Mouse (Mus musculus) left cerebral cortex, postnatal 25 days (tissue): ENCODE data around the gene Pik3c2g. TPM values are rescaled to one million over a fixed set of nuclear protein-coding genes. Genes with fewer than 3 reads are reported as not detected.
"Not testable (repeated sequence)": the region's sequence is repeated elsewhere in the genome, so short reads cannot be mapped to it uniquely, and the experiment has no call there.

ENCODE experiments used
- DNase-seq, 2 experiments: peaks; one replicate each; pipeline ENCODE4 v3.0.0; 2022; ENCODE audit warnings: low spot score in 2 of 2, mixed read lengths in 1 of 2
- intact Hi-C: fragments of 180-260 bp; cut with DNase I; formaldehyde crosslinking; loops from one replicate; pipeline ENCODE4 v1.15.1; 2025
- total RNA-seq, 2 experiments: library from RNA; stranded (reverse); gene quantifications; 2 replicates each; pipeline ENCODE4 v1.2.3; 2021

The Pik3c2g gene
- total RNA-seq, 2 experiments from 2014 or later: 0.23 TPM; not detected in 1

DNA sequence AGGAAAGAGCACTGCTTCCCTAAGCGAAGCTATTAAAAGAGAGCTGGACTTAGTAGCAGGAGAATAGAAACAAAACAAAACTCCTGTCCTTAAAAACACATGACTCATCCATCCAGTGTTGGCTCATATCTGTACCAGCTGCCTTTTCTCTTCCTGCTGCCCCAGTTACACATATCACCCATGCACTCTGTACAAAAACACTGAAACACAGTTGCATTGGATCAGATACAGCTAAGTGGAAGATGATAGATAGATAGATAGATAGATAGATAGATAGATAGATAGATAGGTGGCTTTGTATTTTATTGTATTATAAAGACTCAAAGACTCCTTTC, 291.3 kb downstream of the Pik3c2g start:
- intact Hi-C loops: loop anchor here (5.0 kb wide), 1 partner anchor 104 kb away; no protein-coding TSS in a partner anchor
- DNase-seq: peak in 1 of 2 experiments; percentile 60

DNA sequence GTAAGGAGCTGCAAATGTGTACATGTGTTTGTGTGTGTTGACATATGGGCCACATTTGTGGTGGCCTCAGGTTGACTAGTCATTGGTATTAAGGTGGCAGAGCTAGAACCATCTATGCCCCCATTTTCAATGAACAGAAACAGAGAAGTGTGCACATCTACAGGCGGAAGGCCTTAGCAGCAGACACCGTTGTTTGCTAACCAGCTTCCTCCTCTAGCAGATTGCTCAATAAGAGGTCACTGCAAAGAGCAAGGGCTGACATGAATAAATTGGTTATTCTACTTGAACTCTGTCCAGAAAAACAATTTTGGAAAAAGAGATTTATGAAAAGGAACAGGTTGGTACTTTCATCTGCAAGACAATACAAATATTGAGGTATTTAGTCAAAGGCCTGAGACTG, 295.1 kb downstream of the Pik3c2g start:
- intact Hi-C loops: no loop called here
- no peak for DNase-seq

DNA sequence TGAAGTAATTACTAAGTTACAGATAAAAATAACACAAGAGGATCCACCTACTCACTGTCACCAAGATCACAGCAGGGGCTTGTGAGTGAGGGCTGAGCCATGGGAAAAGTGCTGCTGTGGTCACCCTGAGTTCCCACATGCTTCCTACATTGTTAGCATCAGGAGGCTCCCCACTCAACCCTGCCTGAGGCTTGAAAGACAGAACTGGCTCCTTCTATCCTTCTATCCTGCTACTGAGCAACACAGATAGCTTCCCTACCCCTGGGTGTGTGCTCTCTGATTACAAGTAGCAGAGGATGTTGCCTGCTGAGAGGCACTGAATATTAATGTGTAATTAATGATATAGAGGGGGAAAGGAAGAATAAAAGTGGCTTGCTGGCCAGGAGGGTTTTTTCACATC, 300.2 kb downstream of the Pik3c2g start:
- intact Hi-C loops: no loop called here
- DNase-seq: no peak

DNA sequence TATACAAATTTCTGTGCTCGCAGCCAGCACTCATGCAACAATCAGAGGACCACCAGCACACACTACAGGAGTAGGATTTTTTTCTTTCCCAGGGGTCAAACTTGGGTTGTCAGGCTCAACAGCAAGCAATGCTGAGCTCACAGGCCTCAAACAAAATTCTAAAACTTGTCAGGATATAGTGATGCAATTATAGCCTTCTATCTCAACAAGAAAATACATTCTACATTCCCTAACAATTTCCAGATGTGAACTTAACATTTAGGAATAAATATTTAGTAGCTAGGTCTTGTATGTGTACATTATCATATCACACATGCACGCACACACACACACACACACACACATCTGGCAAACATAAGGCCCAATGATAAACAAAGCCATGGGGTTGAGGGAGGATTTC, 308.6 kb downstream of the Pik3c2g start:
- intact Hi-C loops: no loop called here
- no peak for DNase-seq

DNA sequence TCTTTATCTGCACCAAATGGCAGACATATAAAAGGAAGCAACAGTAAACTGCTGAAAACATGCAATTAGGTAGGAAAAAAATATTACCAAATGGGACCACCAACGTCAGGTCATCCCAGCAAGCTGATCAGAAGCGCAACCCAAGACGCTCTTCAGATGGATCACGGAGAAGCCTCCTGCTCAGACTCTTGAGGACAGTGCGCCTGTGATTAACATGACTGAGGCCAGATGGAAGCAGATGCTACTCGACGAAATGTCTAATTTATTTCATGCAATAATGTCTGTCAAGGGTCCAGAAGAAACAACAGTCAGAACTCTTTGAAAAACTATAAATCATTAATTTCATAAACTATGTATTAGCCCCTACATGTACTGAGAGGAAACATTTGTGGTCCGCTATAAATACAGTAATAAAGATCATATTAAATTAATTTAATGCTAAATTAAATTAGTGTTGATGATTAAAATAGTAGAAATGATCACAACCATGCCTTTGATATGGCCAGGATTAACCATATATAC, 312.7 kb downstream of the Pik3c2g start:
- intact Hi-C loops: no loop called here
- no peak for DNase-seq

DNA sequence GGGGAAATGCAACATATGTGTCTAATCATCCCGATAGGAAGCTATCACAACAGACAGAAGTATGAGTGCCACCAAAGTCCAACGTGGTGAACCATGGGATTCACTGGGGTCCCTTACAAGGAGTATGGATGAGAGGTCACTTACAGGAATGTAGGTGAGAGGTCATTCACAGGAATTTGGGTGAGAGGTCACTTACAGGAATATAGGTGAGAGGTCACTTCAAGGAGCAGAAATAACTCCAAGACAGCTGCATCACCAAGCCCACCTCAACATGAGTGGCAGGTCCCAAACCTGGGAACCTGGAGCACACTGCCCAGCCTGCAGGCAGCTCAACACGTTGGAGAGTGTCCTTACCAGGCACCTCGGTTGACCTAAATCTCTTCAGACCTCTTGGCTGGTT, 314.8 kb downstream of the Pik3c2g start:
- intact Hi-C loops: no loop called here
- no peak for DNase-seq

DNA sequence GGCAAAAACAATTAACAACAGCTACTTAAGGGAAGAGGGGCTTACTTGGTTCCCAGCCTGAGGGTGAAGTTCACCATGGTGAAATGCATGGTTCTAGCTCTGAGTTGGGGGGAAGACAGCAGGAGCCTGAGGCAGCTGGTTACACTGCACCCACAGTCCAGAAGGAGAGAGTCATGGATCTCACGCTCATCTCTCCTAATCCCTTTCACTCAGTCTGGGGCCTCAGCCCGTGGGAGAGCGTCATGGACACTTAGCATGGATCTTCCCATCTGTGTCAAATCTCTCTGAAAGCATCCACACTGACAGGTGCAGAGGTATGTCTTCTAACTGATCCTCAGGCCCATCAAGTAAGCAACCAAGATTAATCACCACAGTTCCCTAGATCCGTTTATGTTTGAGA, 320.1 kb downstream of the Pik3c2g start:
- DNase-seq: no peak
- intact Hi-C loops: no loop called here

DNA sequence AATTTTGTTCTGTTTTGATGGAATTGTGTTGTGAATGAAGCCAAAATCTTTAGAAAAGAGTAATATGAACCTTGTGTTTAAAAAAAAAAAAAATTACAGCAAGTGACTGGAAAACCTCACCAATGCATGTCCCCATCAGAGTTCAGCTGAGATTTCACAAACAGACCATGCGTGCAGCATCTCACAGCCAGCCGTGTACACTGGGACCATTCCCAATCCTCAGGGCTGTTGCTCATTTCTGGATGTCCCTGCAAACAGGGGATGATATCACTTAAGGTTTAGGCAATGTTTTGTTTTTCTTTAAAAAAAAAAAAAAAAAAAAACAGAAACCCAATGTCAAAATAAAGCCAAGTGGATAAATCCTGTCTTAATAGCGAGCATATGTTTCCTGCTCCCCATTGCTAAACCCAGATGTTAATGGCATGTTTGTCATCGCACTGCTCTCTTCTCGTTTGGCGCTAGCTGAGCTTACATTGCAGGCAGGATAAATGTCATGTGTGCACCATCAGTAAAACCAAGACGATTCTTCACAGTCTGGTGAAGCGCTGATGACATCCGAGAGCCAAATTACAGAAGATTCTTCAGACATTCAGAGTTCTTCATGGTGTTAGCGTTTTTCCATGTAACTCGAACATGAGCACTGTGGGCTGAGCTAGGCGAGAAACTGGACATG, 322.1 kb downstream of the Pik3c2g start:
- no peak for DNase-seq
- intact Hi-C loops: no loop called here

DNA sequence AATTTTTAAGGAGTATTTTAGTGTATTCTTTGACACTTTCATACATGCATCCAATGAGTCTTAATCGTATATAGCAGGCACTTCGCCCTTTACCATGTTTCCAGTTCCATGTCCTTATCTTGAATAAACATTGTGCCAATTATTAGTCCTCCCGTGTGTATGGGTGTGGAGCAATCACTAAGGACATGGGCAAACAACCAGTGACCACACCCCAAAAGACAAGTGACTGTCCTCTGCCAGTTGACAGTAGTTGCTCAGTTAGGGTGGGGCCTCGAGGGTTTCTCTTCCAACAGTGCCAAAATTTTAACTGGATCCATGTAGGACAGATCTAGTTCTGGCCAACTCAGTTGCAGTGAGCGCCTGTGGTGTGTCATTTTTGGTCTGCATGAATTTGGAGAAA, 341.7 kb downstream of the Pik3c2g start:
- DNase-seq: no peak
- intact Hi-C loops: no loop called here

DNA sequence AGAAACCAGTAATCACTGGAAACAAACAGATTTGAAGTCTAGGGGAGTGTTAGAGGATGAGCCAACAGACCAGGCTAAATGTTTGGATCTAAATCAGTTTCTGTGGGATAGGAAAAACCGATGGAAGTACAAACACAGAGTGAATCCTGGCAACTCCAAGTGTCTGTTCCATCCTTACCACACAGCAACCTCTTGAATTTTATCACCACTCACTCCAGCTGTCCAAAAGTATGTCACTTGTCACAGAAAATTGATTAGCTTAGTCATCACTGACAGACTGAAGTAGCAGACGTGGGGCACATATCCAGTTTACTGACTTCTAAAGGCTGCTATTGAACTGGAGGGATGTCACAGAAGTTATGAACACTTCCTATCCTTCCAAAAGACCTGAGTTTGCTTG, 347.8 kb downstream of the Pik3c2g start:
- intact Hi-C loops: no loop called here
- DNase-seq: no peak

DNA sequence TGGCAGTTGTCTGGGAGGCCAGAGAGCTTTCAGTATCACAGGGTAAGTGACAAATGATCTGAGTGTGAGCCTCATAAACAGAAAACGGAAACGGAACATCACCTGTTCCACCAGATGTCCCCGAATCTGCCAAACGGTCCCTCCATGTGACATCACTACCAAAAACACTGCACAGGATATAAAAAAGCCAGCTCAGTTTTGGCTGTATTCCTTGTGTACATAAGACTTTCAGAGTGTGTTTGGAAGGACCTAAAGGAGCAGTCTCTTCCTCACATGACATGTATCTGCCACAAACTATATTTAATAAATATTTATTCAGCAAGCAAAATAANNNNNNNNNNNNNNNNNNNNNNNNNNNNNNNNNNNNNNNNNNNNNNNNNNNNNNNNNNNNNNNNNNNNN, 350.6 kb downstream of the Pik3c2g start:
- DNase-seq, intact Hi-C loops: not testable (repeated sequence)

DNA sequence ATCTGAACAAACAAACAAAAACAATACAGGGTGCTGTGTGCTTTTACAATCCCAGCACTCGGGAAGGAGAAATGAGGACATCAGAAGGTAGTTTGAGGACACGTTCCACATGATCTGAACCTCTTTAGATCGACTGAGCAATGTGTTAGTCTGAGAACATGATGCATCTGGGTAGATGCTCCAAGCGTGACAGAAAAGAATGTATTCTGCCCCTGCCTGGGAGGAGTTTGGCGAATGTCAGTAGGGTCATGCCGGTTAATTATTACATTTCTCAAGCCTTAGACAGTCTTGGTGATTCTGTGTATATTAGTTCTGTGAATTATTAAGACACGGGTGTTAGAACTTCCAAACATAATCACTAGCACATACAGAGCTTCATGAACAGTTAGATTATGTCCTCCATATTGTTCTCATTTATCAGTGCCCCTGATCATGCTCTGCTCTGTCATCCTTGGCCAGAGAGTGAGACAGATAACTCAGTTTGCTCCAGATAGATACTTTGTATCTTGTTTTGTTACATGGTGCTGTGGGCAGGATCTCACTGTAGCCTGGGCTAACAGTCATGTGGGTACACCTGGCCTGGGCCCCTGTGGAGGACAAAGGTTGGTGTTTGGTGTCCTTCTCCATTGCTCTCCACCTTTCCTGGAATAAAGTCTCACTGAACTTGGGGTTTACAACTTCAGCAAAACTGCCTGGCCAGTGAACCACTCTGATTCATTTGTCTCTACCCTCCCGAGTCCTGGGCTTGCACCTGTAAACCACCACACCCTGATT, 360.3 kb downstream of the Pik3c2g start:
- intact Hi-C loops: no loop called here
- no peak for DNase-seq

DNA sequence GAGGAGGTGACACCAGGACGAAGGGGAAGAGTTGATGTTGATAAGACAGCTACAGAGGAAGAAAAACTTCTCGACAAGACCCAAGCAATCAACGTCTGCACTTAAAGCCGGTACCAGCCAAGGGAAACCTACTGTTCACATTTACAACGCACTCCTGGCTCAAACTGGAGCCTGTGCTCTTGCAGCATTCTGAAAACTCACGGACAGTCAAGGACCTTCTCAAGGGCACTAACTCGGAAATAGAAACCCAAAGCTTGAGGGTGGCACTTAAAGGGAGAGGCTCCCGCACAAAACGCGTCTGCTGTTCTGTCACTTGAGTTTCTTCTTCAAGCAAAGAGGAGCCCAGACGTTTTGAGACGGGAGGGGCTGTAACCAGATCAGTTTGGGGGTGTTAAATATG, 366.6 kb downstream of the Pik3c2g start:
- intact Hi-C loops: no loop called here
- no peak for DNase-seq

DNA sequence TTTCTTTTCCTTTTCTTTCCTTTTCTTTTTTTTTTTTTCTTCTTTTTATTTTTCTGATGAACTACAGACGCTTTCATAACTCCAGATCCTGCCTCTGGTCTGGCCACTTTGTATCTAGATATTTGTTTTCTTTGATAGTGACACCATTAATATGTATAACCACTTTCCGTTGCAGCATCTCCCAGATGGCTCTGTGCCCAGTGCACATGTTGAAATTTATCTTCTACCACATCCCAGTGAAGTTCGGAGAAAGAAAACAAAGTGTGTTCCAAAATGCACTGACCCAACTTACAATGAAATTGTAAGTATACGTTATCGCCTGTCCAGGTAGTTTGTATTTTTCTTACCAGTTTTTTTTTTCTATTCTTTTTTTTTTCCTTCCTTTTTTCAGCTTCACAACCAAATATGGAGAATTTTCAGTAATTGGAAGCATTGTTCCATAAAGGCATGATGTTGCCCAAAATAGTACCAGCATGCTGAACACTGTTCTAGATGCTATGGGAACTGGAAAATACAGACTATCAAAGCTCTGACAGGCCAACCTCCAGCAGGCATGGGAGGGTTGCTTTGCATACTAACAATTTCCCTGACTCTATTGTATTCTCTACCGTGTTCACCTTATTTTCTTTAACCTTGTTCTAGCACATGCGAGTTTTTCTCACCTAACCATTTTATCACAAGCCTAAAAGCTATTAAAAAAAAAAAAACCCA, 370.7 kb downstream of the Pik3c2g start:
- intact Hi-C loops: no loop called here
- DNase-seq: peak in 1 of 2 experiments; percentile 14

DNA sequence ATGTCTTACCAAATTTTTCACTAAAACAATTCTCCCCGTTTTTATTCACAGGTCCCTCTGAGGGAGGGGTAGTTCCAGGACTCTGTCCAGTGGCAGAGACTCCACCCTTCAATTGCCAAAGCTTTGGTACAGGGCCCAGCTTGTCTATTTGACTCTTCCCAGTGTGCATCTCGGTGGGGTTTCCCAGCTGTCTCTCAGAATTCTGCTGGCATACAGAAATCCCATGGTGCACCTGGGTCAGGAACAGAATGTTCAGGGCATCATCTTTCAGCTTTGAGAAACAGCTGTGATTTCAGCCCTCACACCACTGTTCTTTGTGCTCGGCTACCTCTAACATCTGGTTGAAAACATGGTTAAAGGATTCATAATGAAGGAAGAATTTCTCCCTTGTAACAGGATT, 376.8 kb downstream of the Pik3c2g start:
- DNase-seq: no peak
- intact Hi-C loops: no loop called here

DNA sequence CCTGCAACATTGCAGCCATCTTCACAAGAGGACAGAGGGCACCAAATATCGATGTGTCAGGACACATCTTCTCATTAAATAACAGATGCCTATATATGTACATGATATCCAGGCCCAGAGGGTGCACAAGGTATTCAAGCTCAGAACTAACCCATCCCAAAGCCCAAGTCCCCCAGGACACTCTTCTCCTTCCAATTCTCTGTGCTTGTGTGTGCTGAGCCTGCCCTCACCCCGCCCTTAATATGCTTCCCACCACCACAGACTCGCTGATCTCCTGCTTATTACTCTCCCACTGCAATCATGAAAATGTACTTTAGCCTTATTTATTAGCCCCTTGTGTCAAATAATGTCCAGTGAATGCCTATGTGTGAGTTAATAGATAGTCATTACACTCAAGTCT, 377.9 kb downstream of the Pik3c2g start:
- intact Hi-C loops: no loop called here
- DNase-seq: no peak

DNA sequence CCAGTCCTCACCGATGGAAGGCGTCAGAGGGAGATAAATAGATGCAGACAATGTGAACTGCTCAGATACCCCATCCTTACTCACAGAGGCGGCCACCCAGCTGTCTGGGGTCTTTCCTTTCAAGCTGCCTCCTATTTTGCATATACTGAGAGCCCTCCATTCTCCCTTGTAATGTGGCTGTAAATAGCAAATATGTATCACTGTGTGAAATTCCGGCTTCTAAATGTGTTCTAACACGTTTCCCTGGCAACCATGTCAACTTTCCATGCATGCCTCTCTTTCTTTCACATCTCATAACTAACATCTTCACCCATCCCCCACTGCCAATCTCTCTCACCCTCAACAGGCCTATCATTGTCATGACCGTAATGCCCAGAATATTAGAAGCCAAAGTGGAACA, 379.7 kb downstream of the Pik3c2g start:
- peak in 1 of 2 experiments; percentile 49 for DNase-seq
- intact Hi-C loops: no loop called here

DNA sequence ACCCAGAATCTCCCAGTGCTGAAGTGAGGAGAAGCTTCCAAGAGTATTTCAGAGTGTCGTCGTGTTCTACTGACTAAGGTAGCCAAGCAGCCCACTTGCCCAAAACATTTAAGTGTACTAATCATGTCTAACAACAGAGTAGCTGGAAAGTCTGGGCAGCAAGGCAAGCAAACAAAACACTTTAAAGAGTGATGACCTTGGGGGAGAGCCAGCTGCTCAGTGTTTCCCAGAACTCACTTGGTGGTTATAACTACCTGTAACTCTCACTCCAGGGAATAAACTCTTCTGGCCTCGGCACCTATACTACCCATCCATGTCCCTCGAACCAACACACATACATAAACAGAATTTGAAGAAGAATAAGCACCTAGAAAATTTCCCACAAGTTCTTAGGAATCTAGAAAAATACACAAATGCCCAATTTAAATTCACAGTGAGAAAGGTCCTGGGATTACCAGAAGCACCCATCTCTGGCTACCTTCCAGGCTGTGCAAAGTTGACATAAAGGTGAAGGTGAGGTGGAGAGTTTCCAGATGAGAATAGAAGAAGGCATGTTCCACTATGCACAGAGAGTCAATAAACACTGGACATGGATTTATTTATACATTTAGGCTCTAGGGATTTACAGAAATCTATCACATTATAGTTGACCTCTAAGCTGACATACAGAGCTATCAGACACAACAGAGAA, 384.7 kb downstream of the Pik3c2g start:
- DNase-seq: no peak
- intact Hi-C loops: no loop called here

DNA sequence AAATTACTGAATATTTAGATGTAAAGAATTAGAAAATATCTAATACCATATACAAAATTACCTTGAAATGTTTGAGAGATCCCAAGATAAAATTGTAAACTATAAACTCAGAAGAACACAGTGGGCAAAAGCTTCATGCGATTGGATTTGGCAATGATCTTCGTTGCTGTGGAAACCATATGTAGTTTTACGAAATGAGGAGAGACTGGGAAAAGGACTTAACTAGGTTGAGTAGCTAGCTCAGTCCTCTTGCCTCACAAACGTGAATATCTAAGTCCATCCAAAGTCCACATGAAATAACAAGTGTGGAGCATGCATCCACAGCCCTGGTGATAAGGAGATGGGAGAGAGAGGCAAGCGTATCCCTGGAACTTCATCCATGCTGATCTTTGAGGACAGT, 387.6 kb downstream of the Pik3c2g start:
- intact Hi-C loops: no loop called here
- DNase-seq: no peak

DNA sequence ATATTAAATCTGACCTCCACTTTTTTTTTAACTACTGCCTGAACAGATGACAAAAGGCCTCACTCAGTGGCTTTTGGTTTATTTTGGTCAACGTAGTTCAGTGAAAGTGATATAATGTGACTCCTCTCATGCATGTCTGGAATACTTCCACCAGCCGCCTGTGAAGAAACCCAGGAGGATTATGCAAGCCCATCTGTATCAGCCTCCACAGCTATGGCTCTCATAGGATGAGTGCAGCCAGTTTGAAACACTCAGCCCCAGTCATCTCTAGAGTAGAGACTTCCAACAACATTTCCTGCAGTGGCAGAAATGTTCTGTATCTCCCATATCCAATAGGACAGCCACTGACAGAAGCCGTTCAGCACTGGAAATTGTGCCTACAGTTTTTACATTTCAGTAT, 391.1 kb downstream of the Pik3c2g start:
- peak in 1 of 2 experiments; percentile 56 for DNase-seq
- intact Hi-C loops: no loop called here
